Mouse (Mus musculus): Measurements from ENCODE around the gene Akap8. TPM values are rescaled to one million over a fixed set of nuclear protein-coding genes. Genes with fewer than 3 reads are reported as not detected.

The Akap8 gene
- polyA plus RNA-seq, 1 experiment from 2014 or later: 92.9 TPM

DNA sequence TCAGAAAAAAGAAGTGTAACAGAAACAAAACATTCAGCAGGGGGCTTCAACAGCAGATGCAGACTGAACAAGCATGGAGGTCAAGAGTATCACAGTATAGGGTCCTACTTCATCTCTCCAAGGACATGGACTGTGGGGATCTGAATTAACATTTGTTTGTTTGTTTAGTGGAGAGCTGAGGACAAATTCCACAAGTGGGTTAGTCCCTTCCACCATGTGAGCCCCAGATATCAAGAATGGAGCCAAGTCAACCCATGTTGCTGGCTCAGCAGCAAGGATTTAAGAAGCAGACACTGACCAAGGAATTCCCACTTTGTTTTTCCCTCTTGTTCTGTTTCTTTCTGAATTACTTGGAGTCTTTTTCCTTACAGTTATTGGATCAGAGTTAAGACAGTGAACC, 6.5 kb upstream of the Akap8 start:
- no peaks in the 10 kb centered on the region for H3K9me3 ChIP-seq (ENCODE audit: control insufficient read depth, low read length)
- H3K4me3 ChIP-seq (ENCODE audit: low read length): no peak overlapping the region
- H3K4me1 ChIP-seq (replicated peaks; ENCODE audit: control insufficient read depth, insufficient read depth, low read length): no peaks in the 10 kb centered on the region
- H3K27ac ChIP-seq (ENCODE audit: low read length): no peak overlapping the region
- H3K27me3 ChIP-seq (ENCODE audit: control insufficient read depth, insufficient read depth, low read depth, low read length): no peaks in the 10 kb centered on the region
- H3K36me3 ChIP-seq (ENCODE audit: control insufficient read depth, insufficient read depth, low read length): peaks cover 36% of the 10 kb centered on the region
- H3K4me2 ChIP-seq (ENCODE audit: low read depth, low read length): no peak overlapping the region
- no peak overlapping the region for H3K9ac ChIP-seq (ENCODE audit: low read length)
- ATAC-seq (ENCODE audit: low read depth): no peak

DNA sequence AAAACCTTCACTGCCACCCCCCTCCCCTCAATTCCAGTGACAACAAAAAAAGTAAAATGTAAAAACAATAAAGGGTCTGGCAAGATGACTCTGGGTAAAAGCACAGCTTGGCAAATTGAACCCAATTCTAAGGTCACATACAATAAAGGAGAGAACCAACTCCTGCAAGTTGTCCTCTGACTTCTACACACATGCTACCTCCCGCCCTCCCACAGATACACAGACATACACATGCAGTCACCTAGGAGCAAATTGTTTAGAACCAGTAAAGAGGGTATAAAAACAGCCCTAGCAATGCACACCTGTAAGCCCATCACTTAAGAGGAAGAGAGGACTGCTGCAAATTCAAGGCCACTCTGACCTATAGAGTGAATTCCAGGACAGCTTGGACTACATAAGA, 1.8 kb upstream of the Akap8 start:
- no peak overlapping the region for H3K4me2 ChIP-seq (ENCODE audit: low read depth, low read length)
- H3K4me1 ChIP-seq (replicated peaks; ENCODE audit: control insufficient read depth, insufficient read depth, low read length): peaks cover 16% of the 10 kb centered on the region
- ATAC-seq (ENCODE audit: low read depth): no peak
- no peak overlapping the region for H3K27ac ChIP-seq (ENCODE audit: low read length)
- H3K36me3 ChIP-seq (ENCODE audit: control insufficient read depth, insufficient read depth, low read length): peaks cover 20% of the 10 kb centered on the region
- WGBS: 86% methylated on average over 1 of the region's 1 CpGs
- no peaks in the 10 kb centered on the region for H3K27me3 ChIP-seq (ENCODE audit: control insufficient read depth, insufficient read depth, low read depth, low read length)
- no peak overlapping the region for H3K9ac ChIP-seq (ENCODE audit: low read length)
- no peak overlapping the region for H3K4me3 ChIP-seq (ENCODE audit: low read length)
- no peaks in the 10 kb centered on the region for H3K9me3 ChIP-seq (ENCODE audit: control insufficient read depth, low read length)

- peak overlapping the region; percentile 86 for H3K9ac ChIP-seq (ENCODE audit: low read length)
- peak overlapping the region; percentile 97 for H3K4me3 ChIP-seq (ENCODE audit: low read length)
- peaks cover 26% of the 10 kb centered on the region for H3K36me3 ChIP-seq (ENCODE audit: control insufficient read depth, insufficient read depth, low read length)
- H3K4me1 ChIP-seq (replicated peaks; ENCODE audit: control insufficient read depth, insufficient read depth, low read length): peaks cover 16% of the 10 kb centered on the region
- H3K4me2 ChIP-seq (ENCODE audit: low read depth, low read length): peak overlapping the region; percentile 94
- no peaks in the 10 kb centered on the region for H3K27me3 ChIP-seq (ENCODE audit: control insufficient read depth, insufficient read depth, low read depth, low read length)
- no peak for ATAC-seq (ENCODE audit: low read depth)
- 11% methylated on average over 6 of the region's 6 CpGs for WGBS
- H3K27ac ChIP-seq (ENCODE audit: low read length): peak overlapping the region; percentile 95
- no peaks in the 10 kb centered on the region for H3K9me3 ChIP-seq (ENCODE audit: control insufficient read depth, low read length)
These were observed 798 bp upstream of the Akap8 start for GRCm38 (mm10) chr17:32321836-32322235.

- WGBS: 1% methylated on average over 22 of the region's 23 CpGs
- no peaks in the 10 kb centered on the region for H3K27me3 ChIP-seq (ENCODE audit: control insufficient read depth, insufficient read depth, low read depth, low read length)
- H3K27ac ChIP-seq (ENCODE audit: low read length): peak overlapping the region; percentile 95
- H3K9me3 ChIP-seq (ENCODE audit: control insufficient read depth, low read length): no peaks in the 10 kb centered on the region
- peaks cover 28% of the 10 kb centered on the region for H3K36me3 ChIP-seq (ENCODE audit: control insufficient read depth, insufficient read depth, low read length)
- H3K9ac ChIP-seq (ENCODE audit: low read length): peak overlapping the region; percentile 86
- H3K4me2 ChIP-seq (ENCODE audit: low read depth, low read length): peak overlapping the region; percentile 94
- peak overlapping the region; percentile 97 for H3K4me3 ChIP-seq (ENCODE audit: low read length)
- H3K4me1 ChIP-seq (replicated peaks; ENCODE audit: control insufficient read depth, insufficient read depth, low read length): peaks cover 16% of the 10 kb centered on the region
- ATAC-seq (ENCODE audit: low read depth): peak; percentile 71
These were observed 324 bp upstream of the Akap8 start for GRCm38 (mm10) chr17:32321390-32321734.

GRCm38 (mm10) chr17:32319950-32320349, 1.1 kb downstream of the Akap8 start:
- WGBS: 1% methylated on average over 7 of the region's 7 CpGs
- peak overlapping the region; percentile 97 for H3K4me3 ChIP-seq (ENCODE audit: low read length)
- peaks cover 16% of the 10 kb centered on the region for H3K4me1 ChIP-seq (replicated peaks; ENCODE audit: control insufficient read depth, insufficient read depth, low read length)
- no peaks in the 10 kb centered on the region for H3K27me3 ChIP-seq (ENCODE audit: control insufficient read depth, insufficient read depth, low read depth, low read length)
- H3K27ac ChIP-seq (ENCODE audit: low read length): peak overlapping the region; percentile 91
- ATAC-seq (ENCODE audit: low read depth): no peak
- H3K36me3 ChIP-seq (ENCODE audit: control insufficient read depth, insufficient read depth, low read length): peaks cover 34% of the 10 kb centered on the region
- peak overlapping the region; percentile 80 for H3K4me2 ChIP-seq (ENCODE audit: low read depth, low read length)
- H3K9ac ChIP-seq (ENCODE audit: low read length): peak overlapping the region; percentile 81
- no peaks in the 10 kb centered on the region for H3K9me3 ChIP-seq (ENCODE audit: control insufficient read depth, low read length)

DNA sequence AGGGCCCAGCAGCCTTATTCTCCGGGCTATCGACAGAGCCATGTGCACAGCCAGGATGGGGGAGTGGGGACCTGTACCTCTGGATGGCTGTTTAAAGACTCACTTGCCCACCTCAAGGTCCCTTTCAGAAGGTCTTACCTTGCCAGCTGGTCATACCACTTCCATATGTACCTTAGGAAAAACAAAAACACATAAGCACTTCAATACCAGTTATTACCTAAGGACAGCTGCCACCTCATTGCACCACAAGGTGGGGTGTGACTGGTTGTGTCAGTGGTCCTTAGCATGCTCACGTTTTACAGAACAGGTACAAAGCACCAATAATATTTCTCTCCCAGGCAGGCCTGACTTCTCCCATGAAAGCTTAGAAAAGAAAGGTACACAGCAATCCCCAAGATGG, 3.3 kb downstream of the Akap8 start:
- Histone ChIP-seq H3K27ac (ENCODE audit: low read length) (no peak overlapping the region), H3K27me3 (ENCODE audit: control insufficient read depth, insufficient read depth, low read depth, low read length) (no peaks in the 10 kb centered on the region), H3K4me2 (ENCODE audit: low read depth, low read length) (no peak overlapping the region), H3K9ac (ENCODE audit: low read length) (no peak overlapping the region), H3K4me1 (replicated peaks; ENCODE audit: control insufficient read depth, insufficient read depth, low read length) (peaks cover 16% of the 10 kb centered on the region), H3K9me3 (ENCODE audit: control insufficient read depth, low read length) (no peaks in the 10 kb centered on the region), H3K36me3 (ENCODE audit: control insufficient read depth, insufficient read depth, low read length) (peaks cover 42% of the 10 kb centered on the region), H3K4me3 (ENCODE audit: low read length) (no peak overlapping the region)
- 81% methylated on average over 3 of the region's 3 CpGs for WGBS
- no peak for ATAC-seq (ENCODE audit: low read depth)

DNA sequence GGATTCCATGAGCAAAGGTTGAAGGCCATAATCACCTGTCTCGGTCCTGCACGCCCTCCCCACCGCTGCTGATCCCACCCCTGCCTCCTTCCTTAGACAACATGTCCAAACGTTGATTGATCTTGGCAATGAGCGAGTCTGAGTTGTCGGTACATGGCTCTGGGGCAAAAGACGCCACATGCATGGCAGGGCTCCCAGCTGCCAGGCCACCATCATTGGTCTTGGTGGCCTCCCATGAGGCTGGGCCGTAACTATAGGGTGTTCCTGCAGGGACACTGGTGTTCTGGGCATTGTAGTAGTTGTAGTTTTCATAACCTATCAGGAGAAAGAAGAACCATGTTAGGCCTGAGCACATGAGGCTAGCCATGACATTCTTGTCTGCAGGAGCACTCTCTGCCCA, 4.0 kb downstream of the Akap8 start:
- no peak for ATAC-seq (ENCODE audit: low read depth)
- H3K27me3 ChIP-seq (ENCODE audit: control insufficient read depth, insufficient read depth, low read depth, low read length): no peaks in the 10 kb centered on the region
- no peak overlapping the region for H3K9ac ChIP-seq (ENCODE audit: low read length)
- peaks cover 49% of the 10 kb centered on the region for H3K36me3 ChIP-seq (ENCODE audit: control insufficient read depth, insufficient read depth, low read length)
- H3K4me2 ChIP-seq (ENCODE audit: low read depth, low read length): no peak overlapping the region
- no peak overlapping the region for H3K4me3 ChIP-seq (ENCODE audit: low read length)
- WGBS: 91% methylated on average over 8 of the region's 8 CpGs
- H3K9me3 ChIP-seq (ENCODE audit: control insufficient read depth, low read length): no peaks in the 10 kb centered on the region
- H3K27ac ChIP-seq (ENCODE audit: low read length): no peak overlapping the region
- peaks cover 13% of the 10 kb centered on the region for H3K4me1 ChIP-seq (replicated peaks; ENCODE audit: control insufficient read depth, insufficient read depth, low read length)

DNA sequence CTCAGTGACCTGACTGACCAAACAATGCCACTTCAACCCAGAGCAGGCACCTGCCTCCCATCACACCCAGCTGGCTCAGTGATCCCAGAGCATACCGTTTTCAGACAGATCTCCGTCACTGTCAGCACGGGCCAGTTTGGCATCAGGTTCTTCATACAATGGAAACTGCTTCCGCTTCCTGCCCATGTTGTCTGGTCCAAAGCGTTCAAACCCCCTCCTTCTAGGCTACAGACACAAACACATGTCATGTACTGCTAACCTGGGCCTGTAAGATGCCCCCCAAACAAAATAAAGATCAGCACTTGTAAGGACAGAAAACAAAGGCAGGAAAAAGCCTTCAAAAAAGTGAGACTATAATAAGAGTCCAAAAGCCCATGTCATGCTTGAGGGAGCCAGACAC, 5.5 kb downstream of the Akap8 start:
- peaks cover 61% of the 10 kb centered on the region for H3K36me3 ChIP-seq (ENCODE audit: control insufficient read depth, insufficient read depth, low read length)
- no peak overlapping the region for H3K9ac ChIP-seq (ENCODE audit: low read length)
- no peak for ATAC-seq (ENCODE audit: low read depth)
- H3K27me3 ChIP-seq (ENCODE audit: control insufficient read depth, insufficient read depth, low read depth, low read length): no peaks in the 10 kb centered on the region
- WGBS: 87% methylated on average over 5 of the region's 5 CpGs
- peaks cover 9% of the 10 kb centered on the region for H3K4me1 ChIP-seq (replicated peaks; ENCODE audit: control insufficient read depth, insufficient read depth, low read length)
- H3K4me2 ChIP-seq (ENCODE audit: low read depth, low read length): no peak overlapping the region
- H3K9me3 ChIP-seq (ENCODE audit: control insufficient read depth, low read length): no peaks in the 10 kb centered on the region
- no peak overlapping the region for H3K27ac ChIP-seq (ENCODE audit: low read length)
- H3K4me3 ChIP-seq (ENCODE audit: low read length): no peak overlapping the region

GRCm38 (mm10) chr17:32313892-32314291, 7.1 kb downstream of the Akap8 start:
- ATAC-seq (ENCODE audit: low read depth): no peak
- peaks cover under 1% of the 10 kb centered on the region; the same call in 1 of the 2 replicates for H3K4me1 ChIP-seq (replicated peaks; ENCODE audit: control insufficient read depth, insufficient read depth, low read length)
- no peaks in the 10 kb centered on the region for H3K27me3 ChIP-seq (ENCODE audit: control insufficient read depth, insufficient read depth, low read depth, low read length)
- peaks cover 77% of the 10 kb centered on the region for H3K36me3 ChIP-seq (ENCODE audit: control insufficient read depth, insufficient read depth, low read length)
- no peak overlapping the region for H3K4me3 ChIP-seq (ENCODE audit: low read length)
- 73% methylated on average over 5 of the region's 5 CpGs for WGBS
- H3K27ac ChIP-seq (ENCODE audit: low read length): no peak overlapping the region
- H3K4me2 ChIP-seq (ENCODE audit: low read depth, low read length): no peak overlapping the region
- no peaks in the 10 kb centered on the region for H3K9me3 ChIP-seq (ENCODE audit: control insufficient read depth, low read length)
- no peak overlapping the region for H3K9ac ChIP-seq (ENCODE audit: low read length)

GRCm38 (mm10) chr17:32312801-32313200, 8.2 kb downstream of the Akap8 start:
- H3K36me3 ChIP-seq (ENCODE audit: control insufficient read depth, insufficient read depth, low read length): peaks cover 83% of the 10 kb centered on the region

More at GRCm38 (mm10) chr17:32312801-32313200, 8.2 kb downstream of the Akap8 start:
- H3K4me1 ChIP-seq (replicated peaks; ENCODE audit: control insufficient read depth, insufficient read depth, low read length): no peaks in the 10 kb centered on the region
- 91% methylated on average over 8 of the region's 8 CpGs for WGBS
- ATAC-seq (ENCODE audit: low read depth): no peak
- no peaks in the 10 kb centered on the region for H3K9me3 ChIP-seq (ENCODE audit: control insufficient read depth, low read length)
- no peak overlapping the region for H3K4me2 ChIP-seq (ENCODE audit: low read depth, low read length)
- H3K4me3 ChIP-seq (ENCODE audit: low read length): no peak overlapping the region
- no peaks in the 10 kb centered on the region for H3K27me3 ChIP-seq (ENCODE audit: control insufficient read depth, insufficient read depth, low read depth, low read length)
- no peak overlapping the region for H3K9ac ChIP-seq (ENCODE audit: low read length)
- no peak overlapping the region for H3K27ac ChIP-seq (ENCODE audit: low read length)
